Mouse (Mus musculus) G1E (cell line): ENCODE data around the gene Skil.

Source experiments
- CTCF ChIP-seq: IDR thresholded peaks from 2 replicates; pipeline ENCODE4 v1.5.1; 2012; ENCODE audit warnings: low read depth, low read length, inconsistent platforms, mixed read lengths
- GATA2 ChIP-seq: IDR thresholded peaks from 2 replicates; pipeline ENCODE4 v1.6.1; 2012; ENCODE audit warnings: low read depth, low read length, inconsistent platforms, borderline replicate concordance

- no peak for TF ChIP-seq CTCF
- TF ChIP-seq GATA2, result no peak
These were observed 47.6 kb upstream of the Skil start for GRCm38 (mm10) chr3:31047263-31047662.
